Mouse (Mus musculus) layer of hippocampus, adult 9-10 months (tissue): ENCODE results near the gene B830017H08Rik.

Experiments
- DNase-seq: peaks from one replicate; pipeline ENCODE4 v3.0.0; 2022; ENCODE audit warnings: low spot score

Gene B830017H08Rik

GRCm38 (mm10) chr16:17851860-17852259 lies 18.9 kb downstream of the B830017H08Rik start:
- DNase-seq = no peak

GRCm38 (mm10) chr16:17853263-17853662 lies 20.3 kb downstream of the B830017H08Rik start:
- no peak for DNase-seq

DNA sequence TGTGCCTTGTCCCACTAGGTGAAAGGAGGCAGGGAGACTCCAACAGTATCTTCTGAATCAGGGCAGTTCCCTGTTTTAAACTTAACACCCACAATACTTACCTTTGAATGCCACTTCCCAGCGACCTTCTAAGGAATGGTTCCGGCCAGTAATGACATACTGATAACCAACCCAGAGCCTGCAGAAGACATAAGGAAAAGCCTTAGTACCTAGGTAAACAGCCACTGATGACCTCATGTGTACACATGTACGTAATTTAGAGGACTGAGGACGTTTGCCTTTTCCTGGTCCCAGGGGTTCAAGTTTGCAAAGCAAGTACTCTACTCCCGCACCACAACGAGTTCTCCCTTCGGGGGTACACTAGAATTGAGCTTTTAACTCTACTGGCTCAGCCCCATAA lies 24.2 kb downstream of the B830017H08Rik start:
- DNase-seq = no peak

GRCm38 (mm10) chr16:17858592-17858991 lies 25.7 kb downstream of the B830017H08Rik start:
- no peak for DNase-seq

DNA sequence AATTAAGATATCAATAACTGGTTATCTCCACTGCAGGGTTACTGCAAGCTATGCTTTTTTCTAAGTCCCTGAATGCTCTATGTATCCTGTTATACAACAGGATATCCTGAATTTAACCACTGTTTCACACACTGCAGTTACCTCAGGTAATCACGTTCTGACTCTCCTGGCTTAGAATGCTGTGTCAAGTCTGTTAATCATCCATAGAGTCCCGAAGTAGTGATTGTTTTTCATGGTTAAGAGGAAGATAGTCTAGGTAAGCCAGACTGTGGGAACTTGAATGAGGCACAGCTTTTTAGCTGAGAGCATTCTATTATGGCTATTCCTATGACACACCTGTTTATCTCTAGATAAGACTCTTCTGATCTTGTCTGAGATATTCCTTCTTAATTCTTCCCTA lies 32.4 kb downstream of the B830017H08Rik start:
- DNase-seq = no peak

DNA sequence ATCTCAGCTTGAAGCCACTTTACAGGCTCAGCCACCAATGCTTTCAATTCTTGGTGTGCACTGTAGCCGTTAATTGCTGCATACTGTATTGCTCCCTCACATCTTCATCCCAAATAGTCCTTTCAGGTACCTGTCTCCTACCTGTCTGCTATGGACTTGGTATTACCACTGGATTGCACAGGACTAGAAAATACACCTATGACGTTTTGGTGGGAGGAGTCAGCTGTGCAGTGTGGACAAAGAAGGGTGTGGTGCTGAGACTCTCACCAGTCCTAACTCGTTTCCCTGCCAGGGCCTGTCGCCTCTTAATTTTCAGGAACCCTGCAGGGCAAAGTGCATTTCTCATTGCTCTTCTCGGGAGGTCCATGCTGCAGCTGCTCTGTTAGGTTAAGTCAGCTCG lies 32.8 kb downstream of the B830017H08Rik start:
- no peak for DNase-seq

DNA sequence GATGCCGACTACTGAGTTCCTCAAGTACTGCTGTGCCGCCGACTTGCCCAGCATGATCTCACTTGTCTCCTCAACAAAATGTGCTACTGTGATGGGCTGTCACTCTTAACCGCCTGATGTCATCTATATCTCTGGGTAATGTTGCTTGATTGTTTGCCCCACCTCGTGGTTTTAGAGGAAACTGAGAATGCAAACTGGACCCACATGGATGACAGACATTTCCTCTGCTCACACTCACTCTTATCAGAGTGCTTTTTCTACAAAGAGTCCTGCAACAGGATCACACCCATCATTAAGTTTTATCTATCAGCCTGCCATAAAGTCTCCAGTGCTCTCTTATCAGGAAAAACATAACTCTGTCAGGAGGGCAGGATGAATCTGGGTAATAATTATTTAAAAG lies 38.3 kb downstream of the B830017H08Rik start:
- DNase-seq = no peak

DNA sequence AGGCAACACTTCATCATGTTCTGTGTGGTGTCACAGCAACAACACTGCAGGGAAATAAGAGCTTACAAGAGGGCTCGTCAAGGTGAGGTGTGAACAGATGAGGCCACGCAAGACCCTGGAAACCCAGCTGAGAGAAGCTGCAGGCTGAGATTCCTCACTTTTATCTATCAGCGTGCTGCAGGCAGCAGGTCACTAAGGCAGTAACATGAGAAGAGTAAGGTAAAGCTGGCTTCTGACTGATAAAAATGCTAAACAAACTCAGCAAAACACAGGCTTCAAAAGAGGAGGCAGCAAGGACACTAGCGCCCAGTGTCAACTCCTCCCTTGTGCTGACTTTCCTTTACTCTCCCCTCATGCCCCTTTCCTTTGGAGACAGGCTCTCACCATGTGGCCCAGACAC lies 40.1 kb downstream of the B830017H08Rik start:
- no peak for DNase-seq

DNA sequence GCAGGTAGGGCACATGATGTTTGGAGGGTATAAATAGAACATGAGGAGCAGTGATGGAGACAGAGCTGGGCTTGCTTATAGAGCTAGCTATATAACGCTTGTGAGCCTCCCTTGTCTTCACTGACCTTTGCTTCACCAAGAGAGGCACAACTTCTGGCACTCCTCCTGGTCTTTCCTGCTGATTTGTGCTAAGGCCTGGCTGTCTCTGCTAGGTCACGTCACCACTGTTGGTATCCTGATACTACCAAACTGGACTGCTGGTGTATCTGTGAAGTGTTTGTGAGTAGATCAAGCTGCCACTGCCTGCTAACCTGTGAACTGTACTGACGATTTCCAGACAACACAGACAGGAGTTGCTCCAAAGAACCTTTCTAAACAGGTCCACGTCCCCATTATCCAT lies 42.3 kb downstream of the B830017H08Rik start:
- no peak for DNase-seq

DNA sequence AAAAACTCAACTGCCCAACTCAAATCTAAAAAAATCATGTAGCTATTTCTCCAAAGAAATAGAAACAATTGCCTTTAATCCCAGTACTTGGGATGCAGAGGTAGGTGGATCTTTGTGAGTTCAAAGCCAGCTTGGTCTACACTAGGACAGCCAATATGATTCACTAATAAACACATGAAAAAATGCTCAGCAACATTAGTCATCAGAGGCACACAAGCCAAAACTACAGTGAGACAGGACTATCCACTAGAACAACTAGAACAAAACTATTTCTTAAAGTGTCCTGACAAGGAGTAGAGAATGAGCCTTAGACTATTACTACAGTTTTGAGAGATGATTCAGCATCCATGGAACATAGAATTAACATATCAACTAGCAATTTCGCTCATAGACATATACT lies 43.2 kb downstream of the B830017H08Rik start:
- no peak for DNase-seq

DNA sequence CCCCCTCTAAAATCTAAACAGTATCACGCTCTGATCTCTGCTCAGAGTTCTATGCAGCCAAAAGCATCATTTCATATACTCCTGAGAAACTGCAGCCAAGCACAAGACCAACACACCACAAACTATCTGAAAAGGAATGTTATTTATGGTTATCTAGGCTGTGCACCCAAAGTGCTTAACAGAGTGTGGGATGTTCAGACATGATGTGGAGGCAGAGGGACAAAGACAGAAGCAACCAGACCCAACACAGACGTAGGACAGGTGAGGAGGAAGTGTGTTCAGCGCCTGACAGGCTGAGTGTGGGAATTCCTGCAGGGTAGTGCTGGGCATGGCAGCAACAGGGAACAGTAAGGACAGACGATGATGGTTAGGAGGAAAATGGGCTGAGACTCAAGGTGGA lies 46.6 kb downstream of the B830017H08Rik start:
- no peak for DNase-seq

DNA sequence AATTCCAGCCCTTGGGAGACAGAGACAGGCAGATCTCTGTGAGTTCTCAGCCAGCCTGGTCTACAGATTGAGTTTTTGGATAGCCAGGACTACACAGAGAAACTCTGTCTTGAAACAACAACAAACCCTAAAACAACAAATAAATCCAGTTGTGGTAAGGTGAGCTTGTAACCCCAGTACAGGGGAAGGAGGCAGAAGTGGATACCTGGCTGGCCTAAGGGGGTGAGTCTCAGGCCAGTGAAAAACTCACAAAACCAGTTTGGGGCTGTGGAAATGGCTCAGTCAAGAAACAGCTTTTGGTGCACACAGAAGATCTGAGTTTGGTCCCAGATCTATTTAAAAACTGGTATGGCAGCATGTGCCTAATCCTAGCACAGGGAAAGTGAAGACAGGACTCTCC lies 49.3 kb downstream of the B830017H08Rik start:
- no peak for DNase-seq

GRCm38 (mm10) chr16:17884116-17884515 lies 51.2 kb downstream of the B830017H08Rik start:
- DNase-seq = no peak
